Mouse (Mus musculus): ENCODE measurements around the gene Gm17455.

DNA sequence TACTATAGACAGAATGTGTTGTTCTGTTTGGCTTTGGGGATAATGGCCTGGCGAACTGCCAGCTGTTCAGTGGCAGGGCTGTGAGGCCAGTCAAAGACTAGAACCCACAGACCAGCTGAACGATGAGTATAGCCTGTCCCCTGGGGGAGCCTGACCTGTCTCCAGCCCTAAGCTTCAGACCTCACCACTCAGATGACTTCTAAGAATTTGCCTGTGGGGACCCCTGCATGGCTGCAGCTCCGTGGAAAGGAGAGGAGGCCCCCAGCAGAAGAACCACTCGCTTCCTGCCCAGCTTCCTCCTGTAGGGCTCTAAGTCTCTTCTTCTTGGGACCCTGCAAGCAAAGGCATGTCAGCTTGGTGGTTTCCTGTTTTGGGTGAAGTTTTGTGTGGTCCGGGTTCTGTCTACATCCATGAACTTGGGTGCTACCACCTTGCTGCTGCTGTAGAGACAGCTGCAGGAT lies 28.9 kb upstream of the Gm17455 start:
- TF ChIP-seq ZC3H11A (IDR thresholded peaks at IDR 0.05; ENCODE audit: borderline replicate concordance, low read depth, low read length) (no peak), HCFC1 (IDR thresholded peaks at IDR 0.05; ENCODE audit: borderline replicate concordance, insufficient read depth, low read length) (no peak)
